11 mouse cellular contexts compared by ENCODE assay signal in the genomic region with DNA sequence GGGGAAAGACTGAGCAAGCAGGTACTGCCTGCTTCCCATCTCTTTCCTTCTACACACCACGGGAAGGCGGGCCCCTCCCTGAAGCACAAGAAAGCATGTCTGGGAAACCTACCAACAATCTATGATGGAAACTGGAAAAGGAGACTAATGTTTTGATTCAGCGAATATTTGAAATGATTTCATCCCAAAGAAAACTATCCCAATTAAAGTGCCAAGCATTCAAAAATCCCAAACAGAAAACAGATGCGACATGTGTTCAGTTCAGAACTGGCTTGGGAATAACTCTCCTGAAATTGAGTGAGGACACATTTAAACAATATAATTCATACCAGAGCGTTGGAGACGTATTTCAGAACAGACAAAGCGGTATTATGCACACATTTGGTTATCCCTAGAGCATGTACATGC.
DNase-seq lines count a peak whose midpoint lies in the region.
"Had no signal": no experiment of that assay in that cellular context is flagged by ENCODE, and none has a peak within 500 bp of the region (broad histone marks: within the 10 kb centered on the region; RNA-seq: fewer than 3 reads in every experiment).

No protein-coding gene starts in this region.

- DNase-seq in cerebellum, postnatal 10 days = peak; percentile 32 to 39
- no peak for DNase-seq in cerebellum, adult 9-10 months
- peak; percentile 8 to 25 for DNase-seq in kidney, postnatal 4 days
- no peak for DNase-seq in kidney, adult 18-20 months
- DNase-seq in NIH3T3 (ENCODE audit: low read depth) = peak; percentile 81
- DNase-seq in gastrocnemius, postnatal 10 days = peak; percentile 14
- no peak for DNase-seq in embryo, embryonic 9.5 days (ENCODE audit: extremely low spot score)
- no peak for DNase-seq in left cerebral cortex, adult 11 months (ENCODE audit: low spot score)
- DNase-seq: cerebellum, adult 11-12 months; liver, postnatal 0 days; thymus, adult 18-20 months had no signal

Comparison
In these comparisons a context has a peak if more than half of its experiments do, and no peak if none do; other contexts are left out.
1. DNase-seq: peak in cerebellum, postnatal 10 days (2 of 2), kidney, postnatal 4 days (2 of 2), NIH3T3 (single experiment) and gastrocnemius, postnatal 10 days (single experiment); none in cerebellum, adult 9-10 months (single experiment), kidney, adult 18-20 months (single experiment), embryo, embryonic 9.5 days (single experiment) and left cerebral cortex, adult 11 months (single experiment).